Comparison of ENCODE assay signal across 8 mouse cellular contexts in the genomic region with DNA sequence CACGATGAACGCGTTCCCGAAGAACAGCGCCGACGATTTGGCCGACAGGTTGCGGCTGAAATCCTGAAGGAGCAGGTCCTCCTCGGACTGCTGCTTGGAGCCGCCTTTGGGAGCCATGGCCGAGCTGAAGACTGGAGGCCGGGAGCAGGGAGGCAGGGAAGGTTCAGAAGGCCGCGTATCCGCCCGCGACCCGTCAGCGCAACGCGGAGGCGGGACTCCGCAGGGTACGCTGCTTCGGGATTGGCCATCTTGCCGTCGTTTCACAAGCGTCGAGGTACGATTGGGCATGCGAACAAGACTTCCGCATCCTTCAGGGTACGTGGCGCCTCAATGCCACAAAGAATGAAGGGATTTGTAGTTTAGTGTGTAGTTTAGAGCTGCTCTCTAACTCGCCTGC. TPM values are rescaled to one million over a fixed set of nuclear protein-coding genes. Genes with fewer than 3 reads are reported as not detected.
DNase-seq lines count a peak whose midpoint lies in the region; ATAC-seq lines count a peak whose summit lies in the region.

A gene (minus strand): TSS at position 203 of the 397 bp plus-strand sequence.

- whole genome bisulfite sequencing in hindbrain, embryonic 11.5 days: under 1% methylated on average over 36 of the region's 36 CpGs

- peak; percentile 99 for ATAC-seq in hindbrain, embryonic 11.5 days (ENCODE audit: low FRiP score)

- peak within 1 kb of the TSS; percentile 81 for H3K9ac ChIP-seq in hindbrain, embryonic 11.5 days (ENCODE audit: low read depth, low read length)

- peak within 1 kb of the TSS; percentile 77 for H3K4me3 ChIP-seq in hindbrain, embryonic 11.5 days (ENCODE audit: low read depth, low read length)

- peak; percentile 97 for DNase-seq in Muller cell, postnatal 12 days (ENCODE audit: inconsistent ontology term)
- DNase-seq in cerebellum, adult 9-11 months: peak; percentile 97
- DNase-seq in frontal cortex, adult 2 months (ENCODE audit: extremely low spot score in 1 of 2, low spot score in 1 of 2): peak; percentile 96 to 98
- peak; percentile 95 for DNase-seq in hindbrain, embryonic 11.5 days (ENCODE audit: low spot score)
- DNase-seq in layer of hippocampus, postnatal 10 days (ENCODE audit: low spot score in 2 of 2): peak; percentile 96 to 97
- DNase-seq in lung, postnatal 10 days: peak; percentile 98
- DNase-seq in ovary, postnatal 36 days (ENCODE audit: low spot score): peak; percentile 95
- DNase-seq in thymus, postnatal 25 days: peak; percentile 95

- no peaks in the 10 kb centered on the region for H3K9me3 ChIP-seq in hindbrain, embryonic 11.5 days (ENCODE audit: control insufficient read depth, low read length)

- H3K4me2 ChIP-seq in hindbrain, embryonic 11.5 days (replicated peaks; ENCODE audit: low read depth, low read length): peak within 1 kb of the TSS; percentile 69

- H3K4me1 ChIP-seq in hindbrain, embryonic 11.5 days (replicated peaks; ENCODE audit: control insufficient read depth, insufficient read depth, low read length): no peaks in the 10 kb centered on the region

- peak within 1 kb of the TSS; percentile 80 for H3K27ac ChIP-seq in hindbrain, embryonic 11.5 days (ENCODE audit: low read depth, low read length)

- H3K27me3 ChIP-seq in hindbrain, embryonic 11.5 days (ENCODE audit: control insufficient read depth, insufficient read depth, low read length): no peaks in the 10 kb centered on the region

- peaks cover 6% of the 10 kb centered on the region for H3K36me3 ChIP-seq in hindbrain, embryonic 11.5 days (ENCODE audit: control insufficient read depth, insufficient read depth, low read length)

RNA-seq across cellular contexts. Expression of the gene that starts here (rescaled TPM):
- 100 and 101 TPM in 2 replicates for polyA plus RNA-seq in frontal cortex, adult 2 months (2012; rRNA removed)
- 271 and 282 TPM in 2 replicates for polyA plus RNA-seq in hindbrain, embryonic 11.5 days (2014; fragmentation: Nextera tagmentation; extraction: Ambion mirVana)
- total RNA-seq in layer of hippocampus, postnatal 10 days (2021): 100 to 1,000 TPM; 116 to 124 TPM

Comparison
In these comparisons a context has a peak if more than half of its experiments do, and no peak if none do; other contexts are left out.
1. Peak in every context shown above with its lines: DNase-seq, ATAC-seq, H3K4me3 ChIP-seq and H3K27ac ChIP-seq.